ENCODE assay signal across 29 mouse cellular contexts in the genomic region with DNA sequence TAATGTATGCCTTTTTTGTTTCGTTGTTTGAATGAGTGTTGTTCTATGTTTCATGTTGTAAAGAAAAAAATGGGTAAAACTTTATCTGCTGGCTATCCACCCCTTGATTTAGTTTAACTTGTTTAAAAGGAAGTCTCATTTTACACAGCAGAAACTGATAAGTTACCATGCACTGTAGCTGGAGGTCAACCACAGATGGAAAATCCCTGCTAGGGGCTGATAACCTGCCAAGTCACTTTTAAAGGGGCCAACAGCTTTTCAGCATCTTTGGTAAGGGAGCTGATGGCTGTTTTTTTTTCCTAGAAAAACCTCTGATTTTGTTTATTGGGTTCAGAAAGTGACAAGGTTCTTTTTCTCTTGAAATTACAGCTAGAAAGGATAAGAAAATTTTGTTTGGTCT.
"Had no signal": no experiment of that assay in that cellular context is flagged by ENCODE, and none has a peak within 500 bp of the region (broad histone marks: within the 10 kb centered on the region; RNA-seq: fewer than 3 reads in every experiment).

No protein-coding gene starts in this region.

- H3K9ac ChIP-seq: heart, embryonic 12.5 days; heart, embryonic 13.5 days; heart, embryonic 15.5 days; hindbrain, embryonic 12.5 days; hindbrain, embryonic 13.5 days; hindbrain, embryonic 14.5 days; hindbrain, embryonic 15.5 days; intestine, embryonic 15.5 days; kidney, embryonic 15.5 days had no signal

- H3K4me1 ChIP-seq: heart, embryonic 12.5 days; heart, embryonic 13.5 days; heart, embryonic 15.5 days; hindbrain, embryonic 10.5 days; hindbrain, embryonic 12.5 days; hindbrain, embryonic 13.5 days; hindbrain, embryonic 15.5 days; intestine, embryonic 15.5 days; kidney, embryonic 15.5 days had no signal

- H3K4me3 ChIP-seq: heart, embryonic 12.5 days; heart, embryonic 13.5 days; heart, embryonic 15.5 days; hindbrain, embryonic 10.5 days; hindbrain, embryonic 12.5 days; hindbrain, embryonic 13.5 days; hindbrain, embryonic 15.5 days; intestine, embryonic 15.5 days; kidney, embryonic 15.5 days; layer of hippocampus, adult 2 months; left cerebral cortex, adult 2 months had no signal

- H3K9me3 ChIP-seq: heart, embryonic 15.5 days; hindbrain, embryonic 15.5 days; intestine, embryonic 15.5 days; kidney, embryonic 15.5 days had no signal

- H3K27ac ChIP-seq: heart, embryonic 15.5 days; hindbrain, embryonic 10.5 days; hindbrain, embryonic 12.5 days; hindbrain, embryonic 13.5 days; hindbrain, embryonic 14.5 days; hindbrain, embryonic 15.5 days; hindbrain, postnatal 0 days; intestine, embryonic 15.5 days; kidney, embryonic 15.5 days; kidney, postnatal 0 days; layer of hippocampus, adult 2 months; left cerebral cortex, adult 2 months had no signal

- H3K27me3 ChIP-seq: heart, embryonic 12.5 days; heart, embryonic 13.5 days; heart, embryonic 15.5 days; hindbrain, embryonic 12.5 days; hindbrain, embryonic 13.5 days; hindbrain, embryonic 15.5 days; intestine, embryonic 15.5 days; kidney, embryonic 15.5 days had no signal

- DNase-seq: heart, postnatal 10 days; heart, postnatal 14 days; heart, postnatal 36 days; heart, postnatal 4 days; kidney, adult 11 months; kidney, adult 18-20 months; kidney, adult 2 months; kidney, adult 8-10 months; kidney, adult 9 months; kidney, postnatal 10 days; kidney, postnatal 14 days; kidney, postnatal 25 days; kidney, postnatal 36 days; layer of hippocampus, adult 9-11 months; layer of hippocampus, postnatal 36 days had no signal

- H3K36me3 ChIP-seq: heart, embryonic 12.5 days; heart, embryonic 13.5 days; heart, embryonic 15.5 days; hindbrain, embryonic 10.5 days; hindbrain, embryonic 12.5 days; hindbrain, embryonic 13.5 days; hindbrain, embryonic 15.5 days; intestine, embryonic 15.5 days; kidney, embryonic 15.5 days had no signal
